Comparison of ENCODE assay signal across 20 mouse cellular contexts in the genomic region with DNA sequence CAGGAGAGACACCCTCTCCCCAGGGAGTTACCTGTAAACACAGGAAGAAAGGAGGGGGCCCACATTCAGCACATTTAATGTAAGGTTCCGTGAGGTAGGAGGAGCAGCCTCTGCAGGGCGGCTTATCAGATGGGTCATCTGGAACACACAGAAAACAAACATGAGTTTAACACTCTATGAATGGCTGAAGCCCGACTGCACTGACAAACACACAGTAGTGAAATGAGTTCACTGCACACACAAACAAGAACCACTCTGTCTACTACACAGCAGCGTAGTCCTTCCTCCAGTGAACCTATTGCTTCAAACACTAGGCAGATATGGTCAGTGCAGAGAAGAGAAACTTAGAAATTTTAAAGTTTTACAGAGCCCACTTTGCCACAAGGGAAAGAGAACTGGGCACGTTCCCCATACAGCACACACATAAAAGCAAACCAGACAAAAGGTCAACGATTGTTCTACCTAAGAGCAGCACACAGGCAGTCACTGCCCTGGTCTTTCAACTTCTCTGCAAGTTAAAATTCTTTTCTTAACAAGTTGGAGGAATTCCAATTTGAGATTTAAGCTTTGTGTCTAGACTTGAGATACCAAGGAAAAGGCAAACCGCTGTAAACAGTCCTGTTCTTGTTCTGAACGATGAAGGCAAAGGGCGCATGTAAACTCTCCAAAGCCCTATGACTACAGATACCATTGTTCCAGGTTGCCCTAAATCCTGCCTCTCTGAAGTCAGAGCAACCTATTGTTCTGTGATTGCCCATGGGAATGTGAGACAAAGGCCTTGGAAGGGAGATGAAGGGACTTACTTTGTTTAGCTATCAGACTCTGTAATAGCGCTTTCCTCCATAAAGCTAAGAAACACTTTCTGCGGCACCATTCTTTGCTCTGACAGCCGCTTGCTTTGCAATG. TPM values are rescaled to one million over a fixed set of nuclear protein-coding genes. Genes with fewer than 3 reads are reported as not detected.
DNase-seq lines count a peak whose midpoint lies in the region; ATAC-seq and TF ChIP-seq lines count a peak whose summit lies in the region.
"Had no signal": no experiment of that assay in that cellular context is flagged by ENCODE, and none has a peak within 500 bp of the region (broad histone marks: within the 10 kb centered on the region; RNA-seq: fewer than 3 reads in every experiment).

No protein-coding gene starts in this region.

- H3K4me1 ChIP-seq in heart, adult 2 months (ENCODE audit: control insufficient read depth, insufficient read depth, low read length): no peaks in the 10 kb centered on the region
- no peaks in the 10 kb centered on the region for H3K4me1 ChIP-seq in lung, embryonic 14.5 days (ENCODE audit: insufficient read depth)
- H3K4me1 ChIP-seq in embryonic facial prominence, embryonic 15.5 days: no peaks in the 10 kb centered on the region
- H3K4me1 ChIP-seq: hindbrain, embryonic 12.5 days had no signal

- no peak for DNase-seq in heart, adult 2 months
- no peak for DNase-seq in heart, postnatal 25 days (ENCODE audit: low spot score)
- DNase-seq in lung, embryonic 14.5 days: peak; percentile 8
- DNase-seq in lung, postnatal 36 days: no peak
- peak; percentile 69 for DNase-seq in R1 (ENCODE audit: low read depth, low spot score)
- DNase-seq in right cerebral cortex, postnatal 10 days (ENCODE audit: low spot score in 2 of 2): no peak
- DNase-seq in left cerebral cortex, adult 8-10 months (ENCODE audit: low spot score in 2 of 2): no peak
- DNase-seq: adrenal gland, postnatal 25 days; cerebellum, postnatal 10 days; embryo, embryonic 11 days; left cerebral cortex, postnatal 4 days had no signal

- H3K9ac ChIP-seq in heart, adult 2 months (ENCODE audit: low read depth, low read length): no peak overlapping the region; the same call in 1 of the 2 replicates
- no peak overlapping the region for H3K9ac ChIP-seq in lung, embryonic 14.5 days
- H3K9ac ChIP-seq in embryonic facial prominence, embryonic 15.5 days: no peak overlapping the region
- H3K9ac ChIP-seq: hindbrain, embryonic 12.5 days had no signal

- WGBS in heart, adult 2 months: 63% methylated on average over 12 of the region's 12 CpGs
- 67% methylated on average over 12 of the region's 12 CpGs for whole genome bisulfite sequencing in lung, embryonic 14.5 days
- WGBS in embryonic facial prominence, embryonic 15.5 days: 76% methylated on average over 12 of the region's 12 CpGs

- no peaks in the 10 kb centered on the region for H3K27me3 ChIP-seq in heart, adult 2 months (ENCODE audit: control insufficient read depth, insufficient read depth, low read length)
- H3K27me3 ChIP-seq in lung, embryonic 14.5 days (ENCODE audit: insufficient read depth, low read length): no peaks in the 10 kb centered on the region
- no peaks in the 10 kb centered on the region for H3K27me3 ChIP-seq in embryonic facial prominence, embryonic 15.5 days
- H3K27me3 ChIP-seq: CH12.LX; hindbrain, embryonic 12.5 days had no signal

- H3K27ac ChIP-seq in heart, adult 2 months: peak overlapping the region; percentile 17; the same call in 1 of the 2 replicates
- H3K27ac ChIP-seq in lung, embryonic 14.5 days (ENCODE audit: low read depth): peak overlapping the region; percentile 54
- H3K27ac ChIP-seq in embryonic facial prominence, embryonic 15.5 days (replicated peaks): 0 out of 2 replicates have a peak overlapping the region, but pooled peaks have one; percentile 22
- H3K27ac ChIP-seq: hindbrain, embryonic 12.5 days; midbrain, embryonic 10.5 days had no signal

- intact Hi-C loops in heart, adult 2 months (cut with DNase I): no loop called here
- intact Hi-C loops in heart, postnatal 25 days (cut with DNase I): no loop called here

- TF ChIP-seq CTCF in heart, adult 2 months (IDR thresholded peaks at IDR 0.05): no peak
- no peak for TF ChIP-seq CTCF in lung, embryonic 14.5 days (IDR thresholded peaks at IDR 0.05; ENCODE audit: low read depth)

- no peaks in the 10 kb centered on the region for H3K79me2 ChIP-seq in heart, adult 2 months (replicated peaks; ENCODE audit: control insufficient read depth, insufficient read depth, low read length)

- TF ChIP-seq EP300 in heart, adult 2 months (IDR thresholded peaks at IDR 0.05; ENCODE audit: insufficient read depth, low read depth, low read length): no peak

- H3K4me3 ChIP-seq in heart, adult 2 months: no peak overlapping the region
- H3K4me3 ChIP-seq in lung, embryonic 14.5 days (ENCODE audit: low read depth, low read length): no peak overlapping the region
- H3K4me3 ChIP-seq in embryonic facial prominence, embryonic 15.5 days (replicated peaks): no peak overlapping the region
- H3K4me3 ChIP-seq: erythroblast, embryonic 14.5 days; hindbrain, embryonic 12.5 days; midbrain, embryonic 10.5 days had no signal

- no peaks in the 10 kb centered on the region for H3K9me3 ChIP-seq in lung, embryonic 14.5 days (ENCODE audit: low read depth, low read length)
- no peaks in the 10 kb centered on the region for H3K9me3 ChIP-seq in embryonic facial prominence, embryonic 15.5 days (replicated peaks)
- H3K9me3 ChIP-seq: hindbrain, embryonic 12.5 days; midbrain, embryonic 10.5 days had no signal

- no peak for ATAC-seq in lung, embryonic 14.5 days (ENCODE audit: insufficient read depth)
- no peak for ATAC-seq in embryonic facial prominence, embryonic 15.5 days (ENCODE audit: insufficient number of reproducible peaks, low FRiP score, low TSS enrichment, low read depth)
- ATAC-seq: forebrain, embryonic 16.5 days had no signal

- H3K36me3 ChIP-seq in heart, adult 2 months (ENCODE audit: control insufficient read depth, insufficient read depth, low read length): no peaks in the 10 kb centered on the region; the same call in 1 of the 2 replicates
- H3K36me3 ChIP-seq in lung, embryonic 14.5 days (ENCODE audit: insufficient read depth): peaks cover 88% of the 10 kb centered on the region
- H3K36me3 ChIP-seq in embryonic facial prominence, embryonic 15.5 days: peaks cover 84% of the 10 kb centered on the region

- H3K4me2 ChIP-seq in lung, embryonic 14.5 days: no peak overlapping the region
- H3K4me2 ChIP-seq in embryonic facial prominence, embryonic 15.5 days (replicated peaks): no peak overlapping the region
- H3K4me2 ChIP-seq: hindbrain, embryonic 12.5 days had no signal

- TF ChIP-seq POLR2A in heart, adult 2 months (IDR thresholded peaks at IDR 0.05; ENCODE audit: insufficient read depth, low read depth, low read length): no peak

RNA-seq across cellular contexts. Expression of a gene that starts 8.1 kb away (rescaled TPM):
- 1 to 10 TPM; 6.2 to 6.4 TPM for total RNA-seq in heart, adult 2 months (2021)
- 4.6 and 8.4 TPM in 2 replicates for polyA plus RNA-seq in heart, adult 2 months (2012; rRNA removed)
- 1 to 10 TPM; 7.0 TPM for total RNA-seq in heart, postnatal 25 days (2021)
- 35.6 and 36.0 TPM in 2 replicates for polyA plus RNA-seq in lung, embryonic 14.5 days (2014; fragmentation: Nextera tagmentation; extraction: Ambion mirVana)
- polyA plus RNA-seq in embryonic facial prominence, embryonic 15.5 days (2015; fragmentation: Nextera tagmentation; extraction: Ambion mirVana): 32.9 and 34.7 TPM in 2 replicates
- 10 to 100 TPM; 37.7 to 41.7 (median 38.8) TPM for total RNA-seq in left cerebral cortex, adult 8-10 months (2022)

RNA-seq across cellular contexts. Expression of a gene that starts 8.2 kb away (rescaled TPM):
- 10 to 100 TPM; 19.4 to 20.0 TPM for total RNA-seq in heart, adult 2 months (2021)
- polyA plus RNA-seq in heart, adult 2 months (2012; rRNA removed): 25.0 and 25.9 TPM in 2 replicates
- 10 to 100 TPM; 16.5 to 22.1 TPM for total RNA-seq in heart, postnatal 25 days (2021)
- 20.5 and 21.2 TPM in 2 replicates for polyA plus RNA-seq in lung, embryonic 14.5 days (2014; fragmentation: Nextera tagmentation; extraction: Ambion mirVana)
- 12.3 and 14.4 TPM in 2 replicates for polyA plus RNA-seq in embryonic facial prominence, embryonic 15.5 days (2015; fragmentation: Nextera tagmentation; extraction: Ambion mirVana)
- 10 to 100 TPM; 80.3 to 96.1 (median 90.3) TPM for total RNA-seq in left cerebral cortex, adult 8-10 months (2022)

RNA-seq across cellular contexts. Expression of a gene that starts 46.0 kb away (rescaled TPM):
- total RNA-seq in heart, adult 2 months (2021): not detected
- polyA plus RNA-seq in heart, adult 2 months (2012; rRNA removed): not detected in 2 replicates
- total RNA-seq in heart, postnatal 25 days (2021): not detected
- polyA plus RNA-seq in lung, embryonic 14.5 days (2014; fragmentation: Nextera tagmentation; extraction: Ambion mirVana): not detected in 2 replicates
- polyA plus RNA-seq in embryonic facial prominence, embryonic 15.5 days (2015; fragmentation: Nextera tagmentation; extraction: Ambion mirVana): not detected in 2 replicates
- total RNA-seq in left cerebral cortex, adult 8-10 months (2022): not detected
- total RNA-seq: adrenal gland, postnatal 25 days; CH12.LX; gastrocnemius, adult 18-20 months; left cerebral cortex, postnatal 4 days had no signal
- polyA plus RNA-seq: erythroblast, embryonic 14.5 days; forebrain, embryonic 16.5 days; heart, embryonic 16.5 days; hindbrain, embryonic 12.5 days; kidney, embryonic 14.5 days; midbrain, embryonic 10.5 days had no signal

RNA-seq across cellular contexts. Expression of a gene that starts 52.2 kb away (rescaled TPM):
- total RNA-seq in heart, adult 2 months (2021): under 1 TPM; 0.34 to 0.48 TPM
- polyA plus RNA-seq in heart, adult 2 months (2012; rRNA removed): 1.2 and 3.5 TPM in 2 replicates
- total RNA-seq in heart, postnatal 25 days (2021): under 1 TPM in 1 of 2 experiments, not detected in 1; 0.55 TPM
- 15.7 and 17.7 TPM in 2 replicates for polyA plus RNA-seq in lung, embryonic 14.5 days (2014; fragmentation: Nextera tagmentation; extraction: Ambion mirVana)
- 37.5 and 40.2 TPM in 2 replicates for polyA plus RNA-seq in embryonic facial prominence, embryonic 15.5 days (2015; fragmentation: Nextera tagmentation; extraction: Ambion mirVana)
- total RNA-seq in left cerebral cortex, adult 8-10 months (2022): 10 to 100 TPM; 54.0 to 59.0 (median 55.3) TPM
- polyA plus RNA-seq: erythroblast, embryonic 14.5 days had no signal

Comparison
In these comparisons a context has a peak if more than half of its experiments do, and no peak if none do; other contexts are left out.
1. DNase-seq: peak in lung, embryonic 14.5 days (single experiment) and R1 (single experiment); none in heart, adult 2 months (0 of 2), heart, postnatal 25 days (single experiment), lung, postnatal 36 days (single experiment), right cerebral cortex, postnatal 10 days (0 of 2) and left cerebral cortex, adult 8-10 months (0 of 2).
2. RNA of a gene that starts 8.1 kb away (total RNA-seq): 37.7 to 41.7 TPM in left cerebral cortex, adult 8-10 months; 7.0 TPM in heart, postnatal 25 days and 6.2 to 6.4 TPM in heart, adult 2 months; every median in the first group is over 4 times any median in the second.
3. Peak in every context shown above with its lines, with median percentiles within 50 percentile points of each other: H3K27ac ChIP-seq.